Mouse (Mus musculus) large intestine, adult 2 months (tissue): Measurements from ENCODE around the gene Mlst8. TPM values are rescaled to one million over a fixed set of nuclear protein-coding genes. Genes with fewer than 3 reads are reported as not detected.

Experiments
- DNase-seq: peaks from one replicate; pipeline ENCODE4 v3.0.0-alpha.2; 2012; ENCODE audit warnings: low read depth, low spot score
- WGBS: fragments of 180-500 bp; shearing (Covaris S2); methylation state at CpG from one replicate; pipeline ENCODE4 v1.1.7; 2018; 5-methylcytosine and 5-hydroxymethylcytosine counted together
- polyA plus RNA-seq: library from polyadenylated mRNA; depleted of rRNA; stranded (reverse); fragments of >200 nt; gene quantifications from 2 replicates; pipeline ENCODE4 v1.2.3, GENCODE M21; 2012

The Mlst8 gene
- polyA plus RNA-seq, 1 experiment, result 43.0 TPM

GRCm38 (mm10) chr17:24490399-24490798, 11.5 kb upstream of the Mlst8 start:
- 91% methylated on average over 4 of the region's 4 CpGs for WGBS
- no peak for DNase-seq

GRCm38 (mm10) chr17:24489265-24490030, 10.6 kb upstream of the Mlst8 start:
- DNase-seq, result no peak
- 35% methylated on average over 19 of the region's 19 CpGs for WGBS

- WGBS, result 2% methylated on average over 79 of the region's 81 CpGs
- no peak for DNase-seq
Observed at GRCm38 (mm10) chr17:24488662-24489264, 9.9 kb upstream of the Mlst8 start.

- WGBS, result 3% methylated on average over 45 of the region's 45 CpGs
- no peak for DNase-seq
Observed at GRCm38 (mm10) chr17:24488186-24488661, 9.3 kb upstream of the Mlst8 start, which contains the start of gene Caskin1. TSS of gene Caskin1 (plus strand) at chr17:24488601.

- no peak for DNase-seq
- WGBS, result 55% methylated on average over 11 of the region's 11 CpGs
Observed at GRCm38 (mm10) chr17:24485090-24485860, 6.4 kb upstream of the Mlst8 start.

- 94% methylated on average over 3 of the region's 3 CpGs for WGBS
- no peak for DNase-seq
Observed at GRCm38 (mm10) chr17:24483495-24483894, 4.6 kb upstream of the Mlst8 start.

GRCm38 (mm10) chr17:24481027-24481815, 2.3 kb upstream of the Mlst8 start:
- no peak for DNase-seq
- 85% methylated on average over 20 of the region's 20 CpGs for WGBS

GRCm38 (mm10) chr17:24480201-24480826, 1.4 kb upstream of the Mlst8 start:
- no peak for DNase-seq
- 59% methylated on average over 3 of the region's 3 CpGs for WGBS

- WGBS, result 11% methylated on average over 1 of the region's 1 CpGs
- no peak for DNase-seq
Observed at GRCm38 (mm10) chr17:24479431-24479830, 553 bp upstream of the Mlst8 start.

GRCm38 (mm10) chr17:24477985-24478600, 785 bp downstream of the Mlst8 start:
- WGBS, result 17% methylated on average over 11 of the region's 11 CpGs
- no peak for DNase-seq

- 87% methylated on average over 20 of the region's 20 CpGs for WGBS
- DNase-seq, result no peak
Observed at GRCm38 (mm10) chr17:24477053-24477984, 1.6 kb downstream of the Mlst8 start.

- no peak for DNase-seq
- WGBS, result 87% methylated on average over 10 of the region's 10 CpGs
Observed at GRCm38 (mm10) chr17:24476022-24476776, 2.7 kb downstream of the Mlst8 start.

GRCm38 (mm10) chr17:24475586-24475985, 3.3 kb downstream of the Mlst8 start:
- no peak for DNase-seq
- 86% methylated on average over 6 of the region's 6 CpGs for WGBS

- 83% methylated on average over 5 of the region's 5 CpGs for WGBS
- DNase-seq, result no peak
Observed at GRCm38 (mm10) chr17:24474557-24474956, 4.3 kb downstream of the Mlst8 start.

GRCm38 (mm10) chr17:24473612-24474275, 5.1 kb downstream of the Mlst8 start, which contains the start of gene Bricd5:
TSS of gene Bricd5 (plus strand) at chr17:24473884.
- DNase-seq, result no peak
- WGBS, result 61% methylated on average over 6 of the region's 6 CpGs

GRCm38 (mm10) chr17:24472512-24472911, 6.4 kb downstream of the Mlst8 start:
- 18% methylated on average over 4 of the region's 4 CpGs for WGBS
- peak; percentile 97 for DNase-seq
